Mouse (Mus musculus) embryonic facial prominence, embryonic 13.5 days (tissue): ENCODE measurements at regions not wholly inside any gene's neighbourhood (a gene's known extent, or its start where the extent isn't known, plus 50 kb on each side); places are given as distances from the start of the nearest gene placed in this dataset.

Experiments
- ATAC-seq: fragments of 200-750 bp; cut with Nextera tagmentation; 2 replicates; pipeline ENCODE4 v1.8.0; 2017; ENCODE audit warnings: low read depth; ENCODE audit not compliant: insufficient number of reproducible peaks, insufficient read depth, low FRiP score, low TSS enrichment
- H3K27ac ChIP-seq: fragments of 300-500 bp; sonication (generic); 2 replicates; pipeline ENCODE4 v1.5.1; 2015; ENCODE audit warnings: moderate library complexity, mild to moderate bottlenecking, inconsistent platforms
- H3K27me3 ChIP-seq: fragments of 300-500 bp; sonication (generic); 2 replicates; pipeline ENCODE4 v1.6.1; 2015; ENCODE audit warnings: mild to moderate bottlenecking, inconsistent platforms
- H3K36me3 ChIP-seq: fragments of 300-500 bp; sonication (generic); 2 replicates; pipeline ENCODE4 v1.6.1; 2015; ENCODE audit warnings: mild to moderate bottlenecking, inconsistent platforms
- H3K4me1 ChIP-seq: fragments of 300-500 bp; sonication (generic); 2 replicates; pipeline ENCODE4 v1.6.1; 2015; ENCODE audit warnings: inconsistent platforms
- H3K4me2 ChIP-seq: fragments of 300-500 bp; sonication (generic); 2 replicates; pipeline ENCODE4 v1.6.1; 2015; ENCODE audit warnings: moderate library complexity, mild to moderate bottlenecking, inconsistent platforms
- H3K4me3 ChIP-seq: fragments of 300-500 bp; sonication (generic); 2 replicates; pipeline ENCODE4 v1.5.1; 2015; ENCODE audit warnings: mild to moderate bottlenecking, inconsistent platforms
- H3K9ac ChIP-seq: fragments of 300-500 bp; sonication (generic); 2 replicates; pipeline ENCODE4 v1.6.1; 2015; ENCODE audit warnings: mild to moderate bottlenecking, inconsistent platforms
- H3K9me3 ChIP-seq: fragments of 300-500 bp; sonication (generic); 2 replicates; pipeline ENCODE4 v1.6.1; 2016; ENCODE audit warnings: inconsistent platforms
- WGBS: fragments of 180-500 bp; shearing (Covaris S2); methylation state at CpG from one replicate; pipeline ENCODE4 v1.1.7; 2015; ENCODE audit warnings: mixed read lengths; 5-methylcytosine and 5-hydroxymethylcytosine counted together

DNA sequence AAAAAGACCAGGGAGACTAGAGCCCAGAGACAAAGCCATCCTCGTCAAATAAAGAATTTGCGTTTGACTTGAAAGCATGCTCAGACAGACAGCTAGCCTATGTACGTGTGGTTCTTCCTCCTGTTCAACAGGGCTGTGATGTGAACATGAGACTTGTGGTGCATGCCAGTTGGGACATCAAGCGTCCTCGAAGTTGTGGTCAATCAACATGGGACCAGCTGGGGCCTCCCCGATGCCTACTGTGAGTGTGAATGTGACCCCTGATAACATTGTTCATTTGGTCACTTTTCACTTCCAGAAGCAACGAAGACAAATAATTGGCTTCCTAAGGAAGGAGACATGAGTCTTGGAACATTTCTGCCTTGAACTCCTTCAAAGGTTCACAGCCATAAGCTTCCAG, 79.8 kb upstream of the Kdr start:
- no peak overlapping the region for H3K27ac ChIP-seq
- no peak overlapping the region for H3K4me2 ChIP-seq
- 79% methylated on average over 7 of the region's 7 CpGs for WGBS
- ATAC-seq = no peak
- no peaks in the 10 kb centered on the region for H3K36me3 ChIP-seq
- no peak overlapping the region for H3K4me3 ChIP-seq
- H3K4me1 ChIP-seq = no peaks in the 10 kb centered on the region
- H3K27me3 ChIP-seq = no peaks in the 10 kb centered on the region
- H3K9ac ChIP-seq = no peak overlapping the region
- H3K9me3 ChIP-seq = no peaks in the 10 kb centered on the region

DNA sequence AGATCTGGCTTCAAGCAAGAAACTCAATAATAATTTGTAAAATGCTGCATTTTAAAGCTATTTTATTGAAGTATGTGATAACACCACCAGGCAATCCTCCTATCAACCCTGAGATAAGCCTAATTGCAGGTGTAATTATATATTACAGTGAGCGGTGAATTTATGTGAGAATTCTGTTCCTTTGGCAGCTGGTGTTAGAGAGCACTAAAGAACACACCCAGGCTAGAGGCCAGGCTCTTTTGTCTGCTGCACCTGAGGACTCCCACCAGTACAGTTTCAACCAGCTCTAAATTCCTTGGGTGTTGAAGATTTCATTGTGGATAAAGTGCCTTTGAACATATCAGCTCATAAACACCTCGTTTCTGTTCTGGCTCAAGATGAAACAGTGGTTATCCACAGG, 77.6 kb upstream of the Kdr start:
- H3K4me1 ChIP-seq = no peaks in the 10 kb centered on the region
- no peak overlapping the region for H3K4me3 ChIP-seq
- no peak for ATAC-seq
- no peak overlapping the region for H3K9ac ChIP-seq
- no peak overlapping the region for H3K27ac ChIP-seq
- no peaks in the 10 kb centered on the region for H3K36me3 ChIP-seq
- 58% methylated on average over 2 of the region's 2 CpGs for WGBS
- no peaks in the 10 kb centered on the region for H3K9me3 ChIP-seq
- H3K4me2 ChIP-seq = no peak overlapping the region
- no peaks in the 10 kb centered on the region for H3K27me3 ChIP-seq

- Histone ChIP-seq H3K36me3 (no peaks in the 10 kb centered on the region), H3K9me3 (no peaks in the 10 kb centered on the region), H3K27me3 (no peaks in the 10 kb centered on the region), H3K9ac (no peak overlapping the region), H3K4me2 (no peak overlapping the region), H3K27ac (no peak overlapping the region), H3K4me1 (no peaks in the 10 kb centered on the region), H3K4me3 (no peak overlapping the region)
- WGBS = 86% methylated on average over 1 of the region's 1 CpGs
- ATAC-seq = no peak
Observed at GRCm38 (mm10) chr5:76052782-76053181, 74.5 kb upstream of the Kdr start.

DNA sequence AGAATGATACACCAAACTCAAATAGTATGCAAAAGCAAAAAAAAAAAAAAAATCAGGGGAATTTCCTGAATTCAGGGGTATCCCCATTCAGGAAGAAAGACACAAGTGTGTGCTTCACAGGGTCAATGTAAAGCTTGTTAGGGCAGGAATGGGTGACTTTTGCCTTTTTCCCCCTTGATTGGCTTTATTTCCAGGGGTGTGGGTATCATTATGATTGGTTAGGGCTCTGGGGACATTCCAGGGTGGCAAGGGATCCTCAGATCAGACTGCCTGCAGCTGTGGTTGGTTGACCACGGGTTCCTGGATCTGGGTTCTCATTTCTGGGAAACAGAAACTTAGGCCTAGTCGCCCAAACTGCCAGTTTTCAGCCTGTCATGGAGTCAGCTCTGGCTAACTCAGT, 73.4 kb upstream of the Kdr start:
- H3K36me3 ChIP-seq = no peaks in the 10 kb centered on the region
- H3K4me2 ChIP-seq = no peak overlapping the region
- no peak overlapping the region for H3K27ac ChIP-seq
- no peak for ATAC-seq
- 75% methylated on average over 2 of the region's 2 CpGs for WGBS
- H3K9ac ChIP-seq = no peak overlapping the region
- H3K27me3 ChIP-seq = no peaks in the 10 kb centered on the region
- H3K4me1 ChIP-seq = no peaks in the 10 kb centered on the region
- no peak overlapping the region for H3K4me3 ChIP-seq
- H3K9me3 ChIP-seq = no peaks in the 10 kb centered on the region

- Histone ChIP-seq H3K9me3 (no peaks in the 10 kb centered on the region), H3K27me3 (no peaks in the 10 kb centered on the region), H3K36me3 (no peaks in the 10 kb centered on the region), H3K4me3 (no peak overlapping the region), H3K4me2 (no peak overlapping the region), H3K27ac (no peak overlapping the region), H3K4me1 (peaks cover 11% of the 10 kb centered on the region; the same call in 1 of the 2 replicates), H3K9ac (no peak overlapping the region)
- 0 out of 2 replicates have a peak, but pooled peaks have one; percentile 15 for ATAC-seq
- 61% methylated on average over 9 of the region's 9 CpGs for WGBS
Observed at GRCm38 (mm10) chr5:76048103-76048874, 70.0 kb upstream of the Kdr start.

DNA sequence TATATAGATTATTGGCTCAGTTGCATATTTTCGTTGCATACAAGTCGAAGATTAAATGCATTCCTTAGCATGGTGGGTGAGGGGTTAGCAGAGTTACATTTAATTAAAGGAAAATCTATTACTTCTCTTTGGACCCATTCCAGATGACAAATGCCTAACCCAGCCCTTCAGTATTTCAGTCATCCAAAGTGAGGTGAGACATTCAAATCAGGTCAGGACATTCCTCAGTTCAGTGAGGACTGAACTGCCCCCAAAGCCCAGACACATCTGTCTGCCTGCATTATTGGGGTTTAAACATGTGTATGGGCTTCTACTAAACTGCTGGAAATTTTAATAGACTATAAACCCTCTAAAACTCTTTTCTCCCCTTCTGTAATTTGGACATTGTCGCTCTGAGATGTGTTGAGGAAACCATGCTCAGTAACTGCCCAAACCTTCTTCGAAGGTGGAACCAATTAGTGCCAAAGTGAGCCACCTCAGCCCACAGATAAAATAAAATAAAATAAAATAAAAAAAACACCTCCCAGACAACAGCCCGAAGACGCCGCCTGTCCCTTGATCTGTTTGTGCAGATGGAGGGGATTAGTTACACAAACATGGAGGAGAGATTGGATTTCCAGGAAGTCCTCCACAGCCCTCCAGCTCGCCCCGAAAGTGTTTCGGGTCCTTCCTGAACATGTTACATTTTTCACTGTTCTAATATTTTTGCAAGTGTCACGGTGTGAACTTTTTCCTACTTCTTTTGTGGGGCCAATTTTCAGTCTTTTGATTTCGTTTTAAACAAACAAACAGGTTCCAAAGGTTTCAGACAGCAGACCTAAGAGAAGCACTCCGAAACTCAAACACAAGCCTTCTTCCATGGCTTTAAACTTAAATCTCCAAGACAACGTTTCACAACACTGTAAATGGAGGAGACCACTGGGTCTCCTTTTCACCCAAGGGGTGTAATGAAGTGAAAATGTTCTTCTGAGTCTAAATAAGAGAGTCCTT, 65.6 kb upstream of the Kdr start:
- WGBS = 28% methylated on average over 14 of the region's 14 CpGs
- Histone ChIP-seq H3K27me3 (no peaks in the 10 kb centered on the region), H3K27ac (no peak overlapping the region), H3K9me3 (no peaks in the 10 kb centered on the region), H3K4me2 (no peak overlapping the region), H3K4me1 (peaks cover 11% of the 10 kb centered on the region; the same call in 1 of the 2 replicates), H3K9ac (no peak overlapping the region), H3K36me3 (no peaks in the 10 kb centered on the region), H3K4me3 (no peak overlapping the region)
- no peak for ATAC-seq

- H3K27me3 ChIP-seq = no peaks in the 10 kb centered on the region
- H3K27ac ChIP-seq = no peak overlapping the region
- H3K4me3 ChIP-seq = no peak overlapping the region
- H3K36me3 ChIP-seq = no peaks in the 10 kb centered on the region
- ATAC-seq = no peak
- no peaks in the 10 kb centered on the region for H3K9me3 ChIP-seq
- no peak overlapping the region for H3K9ac ChIP-seq
- H3K4me2 ChIP-seq = no peak overlapping the region
- WGBS = 60% methylated on average over 10 of the region's 10 CpGs
- peaks cover 11% of the 10 kb centered on the region; the same call in 1 of the 2 replicates for H3K4me1 ChIP-seq
Observed at GRCm38 (mm10) chr5:76040454-76041203, 62.4 kb upstream of the Kdr start.

DNA sequence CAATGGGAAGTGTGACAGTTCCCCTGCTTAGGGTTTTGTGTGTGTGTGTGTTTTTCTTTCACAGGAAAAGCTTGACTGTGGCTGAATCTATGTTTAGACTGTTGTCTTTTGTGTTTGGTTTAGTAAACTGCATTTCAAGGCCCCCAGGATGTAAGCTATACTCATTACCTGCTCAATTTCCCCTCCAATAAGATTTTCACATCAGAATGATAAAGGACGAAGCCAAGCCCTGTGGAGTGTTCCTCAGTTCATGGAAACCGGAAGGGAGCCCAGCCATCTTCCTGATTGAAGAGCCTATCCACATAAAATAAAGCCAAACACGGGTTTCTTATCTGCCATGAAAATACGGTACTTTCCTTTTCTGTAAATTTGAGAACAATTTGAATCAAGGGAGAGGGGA, 50.5 kb upstream of the Kdr start:
- H3K27ac ChIP-seq = no peak overlapping the region
- WGBS = 42% methylated on average over 4 of the region's 4 CpGs

More for the DNA sequence above, 50.5 kb upstream of the Kdr start:
- no peak for ATAC-seq
- Histone ChIP-seq H3K4me1 (no peaks in the 10 kb centered on the region), H3K4me2 (no peak overlapping the region), H3K36me3 (no peaks in the 10 kb centered on the region), H3K9ac (no peak overlapping the region), H3K27me3 (no peaks in the 10 kb centered on the region), H3K4me3 (no peak overlapping the region), H3K9me3 (no peaks in the 10 kb centered on the region)
